Mouse (Mus musculus) C2C12 (cell line): Measurements from ENCODE around the gene Fam193b.

Experiments used
- CEBPB ChIP-seq: IDR thresholded peaks from one replicate; pipeline ENCODE4 v1.6.1; 2011; ENCODE audit warnings: low read depth, mild to moderate bottlenecking, control low read depth, moderate library complexity
- CTCF ChIP-seq: IDR thresholded peaks from one replicate; pipeline ENCODE4 v1.5.1; 2011; ENCODE audit not compliant: control insufficient read depth, insufficient read depth, insufficient read length
- FOSL1 ChIP-seq: IDR thresholded peaks from one replicate; pipeline ENCODE4 v1.8.0; 2011; ENCODE audit warnings: mild to moderate bottlenecking, low read length; ENCODE audit not compliant: poor library complexity, insufficient read depth, severe bottlenecking
- USF1 ChIP-seq: IDR thresholded peaks from one replicate; pipeline ENCODE4 v1.6.1; 2011; ENCODE audit warnings: low read depth, mild to moderate bottlenecking, control low read depth, moderate library complexity

- TF ChIP-seq CTCF (no peak), CEBPB (no peak), USF1 (no peak), FOSL1 (no peak)
Measured at GRCm38 (mm10) chr13:55512379-55513031, 58.4 kb downstream of the Fam193b start.
